Mouse (Mus musculus) ES-Bruce4 (cell line): ENCODE results near the gene Rnf169. TPM values are rescaled to one million over a fixed set of nuclear protein-coding genes. Genes with fewer than 3 reads are reported as not detected.
"Not testable (repeated sequence)": the region's sequence is repeated elsewhere in the genome, so short reads cannot be mapped to it uniquely, and the experiment has no call there.

ENCODE experiments used
- H3K27ac ChIP-seq: 2 replicates; pipeline ENCODE4 v1.5.1; 2012; ENCODE audit warnings: low read length, inconsistent platforms; ENCODE audit not compliant: insufficient read depth
- H3K27me3 ChIP-seq: 2 replicates; pipeline ENCODE4 v1.6.1; 2012; ENCODE audit warnings: mild to moderate bottlenecking, low read length, inconsistent platforms; ENCODE audit not compliant: control insufficient read depth, poor library complexity, insufficient read depth, severe bottlenecking
- H3K36me3 ChIP-seq: 2 replicates; pipeline ENCODE4 v1.6.1; 2012; ENCODE audit warnings: inconsistent platforms, mild to moderate bottlenecking, low read length, moderate library complexity; ENCODE audit not compliant: control insufficient read depth, poor library complexity, insufficient read depth, severe bottlenecking
- H3K4me1 ChIP-seq: one replicate; pipeline ENCODE4 v1.8.1; 2011; ENCODE audit warnings: low read length; ENCODE audit not compliant: control insufficient read depth, insufficient read depth
- H3K4me3 ChIP-seq: 2 replicates; pipeline ENCODE4 v1.5.1; 2011; ENCODE audit warnings: low read depth, mild to moderate bottlenecking, low read length
- H3K9ac ChIP-seq: 2 replicates; pipeline ENCODE4 v1.6.1; 2012; ENCODE audit warnings: low read depth, mild to moderate bottlenecking, inconsistent platforms; ENCODE audit not compliant: poor library complexity, severe bottlenecking
- H3K9me3 ChIP-seq: replicated peaks from 2 replicates; pipeline ENCODE4 v1.6.1; 2012; ENCODE audit warnings: mild to moderate bottlenecking, low read length, inconsistent platforms; ENCODE audit not compliant: control insufficient read depth, poor library complexity, insufficient read depth, severe bottlenecking
- CTCF ChIP-seq: IDR thresholded peaks from one replicate; pipeline ENCODE4 v1.8.1; 2011; ENCODE audit warnings: low read depth, low read length
- EP300 ChIP-seq: IDR thresholded peaks from 2 replicates; pipeline ENCODE4 v1.6.1; 2011; ENCODE audit warnings: low read depth, low read length; ENCODE audit not compliant: insufficient read depth
- POLR2A ChIP-seq: IDR thresholded peaks from one replicate; pipeline ENCODE4 v1.8.1; 2011; ENCODE audit warnings: low read length; ENCODE audit not compliant: insufficient read depth
- polyA plus RNA-seq: library from polyadenylated mRNA; stranded (reverse); fragments of >200 nt; gene quantifications from 2 replicates; pipeline ENCODE4 v1.2.4, GENCODE M21; 2011; ENCODE audit warnings: low read depth; ENCODE audit not compliant: missing spikeins, insufficient read depth, insufficient read length

The Rnf169 gene
- polyA plus RNA-seq, 1 experiment, result 56.4 TPM

DNA sequence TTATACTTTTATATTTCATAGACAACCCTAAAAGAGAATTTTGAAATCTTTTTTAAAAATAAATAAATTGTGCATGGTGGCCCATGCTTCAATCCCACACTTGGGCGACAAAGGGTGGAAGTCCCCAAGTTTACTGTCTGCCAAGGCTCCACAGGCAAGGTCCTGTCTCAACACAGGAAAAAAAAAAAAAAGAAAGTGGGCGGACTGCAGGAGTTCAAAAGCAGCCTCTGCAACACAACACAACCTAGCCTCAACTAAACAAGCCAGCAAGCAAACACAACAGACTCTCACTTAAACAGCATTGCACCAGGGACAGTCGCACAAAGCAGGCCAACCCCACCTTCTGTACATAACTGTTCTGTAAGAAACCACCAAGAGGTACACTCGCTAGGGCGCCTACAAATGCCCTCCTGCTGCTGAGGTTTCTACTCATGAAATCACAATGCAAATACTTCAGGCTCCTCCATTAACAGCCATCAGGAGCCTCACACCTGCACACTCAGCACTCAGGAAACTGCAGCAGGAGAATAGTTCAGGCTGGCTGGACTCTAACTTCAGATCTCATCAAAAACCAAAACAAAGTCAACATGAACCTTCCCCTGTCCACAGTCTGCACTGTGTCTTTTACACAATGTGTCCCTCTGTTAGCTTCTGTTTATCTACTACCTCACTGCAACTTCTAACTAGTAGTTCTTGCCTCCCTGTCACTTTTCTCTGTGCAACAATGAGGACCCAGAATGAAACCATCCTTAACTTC is 4.3 kb downstream of the Rnf169 start:
- no peak overlapping the region for H3K9ac ChIP-seq
- no peak overlapping the region for H3K27ac ChIP-seq
- no peaks in the 10 kb centered on the region for H3K27me3 ChIP-seq
- H3K9me3 ChIP-seq, result peaks cover 4% of the 10 kb centered on the region
- no peak overlapping the region for H3K4me3 ChIP-seq
- no peak for TF ChIP-seq POLR2A
- TF ChIP-seq EP300, result no peak
- no peak for TF ChIP-seq CTCF
- H3K4me1 ChIP-seq, result no peaks in the 10 kb centered on the region
- peaks cover 2% of the 10 kb centered on the region; the same call in 1 of the 2 replicates for H3K36me3 ChIP-seq

DNA sequence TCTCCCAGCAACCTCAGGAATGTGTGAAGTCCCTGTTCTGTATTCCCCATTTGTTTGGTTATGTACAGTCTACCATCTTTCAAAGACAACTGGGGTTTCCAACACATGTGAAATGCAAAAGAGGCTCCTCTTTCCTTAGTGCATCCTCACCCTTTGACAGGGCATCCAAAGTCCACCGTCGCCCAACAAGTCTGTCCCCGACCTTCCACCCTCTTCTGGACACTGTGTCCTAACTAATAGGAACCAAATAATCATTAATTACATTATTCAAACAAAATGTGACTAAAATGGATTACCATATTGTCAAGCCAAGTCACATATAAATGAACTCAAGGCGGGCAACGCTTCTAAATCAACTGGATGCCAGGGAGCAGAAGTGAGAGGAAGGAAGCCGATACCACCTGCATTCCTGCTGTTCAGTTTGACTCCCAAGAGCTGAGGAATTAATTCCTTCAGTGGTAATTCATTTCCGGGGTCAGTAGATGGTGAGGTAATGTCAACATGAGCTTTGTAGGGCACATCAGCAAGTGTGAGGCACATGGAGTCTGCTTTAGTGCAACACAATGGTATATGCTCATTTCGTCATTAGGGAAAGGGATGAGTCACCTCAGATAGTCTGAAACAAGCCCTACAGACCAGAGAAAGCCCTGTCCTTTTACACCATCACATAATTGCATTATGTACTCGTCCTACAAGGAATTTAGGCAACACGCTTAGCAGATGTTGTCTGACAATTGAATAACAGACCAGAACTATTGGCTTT is 5.9 kb downstream of the Rnf169 start:
- TF ChIP-seq CTCF, result no peak
- no peak for TF ChIP-seq EP300
- TF ChIP-seq POLR2A, result no peak
- no peak overlapping the region for H3K4me3 ChIP-seq
- peaks cover 2% of the 10 kb centered on the region; the same call in 1 of the 2 replicates for H3K36me3 ChIP-seq
- H3K4me1 ChIP-seq, result no peaks in the 10 kb centered on the region
- H3K9ac ChIP-seq, result no peak overlapping the region
- no peaks in the 10 kb centered on the region for H3K27me3 ChIP-seq
- H3K9me3 ChIP-seq, result peaks cover 4% of the 10 kb centered on the region
- no peak overlapping the region for H3K27ac ChIP-seq

DNA sequence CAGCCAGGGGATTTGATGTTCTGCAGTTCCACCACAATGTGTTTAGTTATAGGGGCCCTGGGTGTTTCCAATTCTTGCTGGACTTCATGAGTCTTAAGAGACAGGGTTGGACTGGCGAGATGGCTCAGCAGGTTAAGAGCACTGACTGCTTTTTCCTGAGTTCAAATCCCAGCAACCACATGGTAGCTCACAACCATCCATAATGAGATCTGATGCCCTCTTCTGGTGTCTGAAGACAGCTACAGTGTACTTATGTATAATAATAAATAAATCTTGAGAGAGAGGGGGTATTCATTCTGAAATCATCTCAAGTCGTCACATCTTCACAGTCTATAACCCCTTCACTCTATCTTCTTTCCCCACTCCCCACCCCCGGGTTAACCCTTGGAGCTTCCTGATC is 7.3 kb downstream of the Rnf169 start:
- not testable (repeated sequence) for H3K36me3 ChIP-seq, H3K9me3 ChIP-seq, H3K9ac ChIP-seq, H3K27ac ChIP-seq, H3K4me3 ChIP-seq, H3K27me3 ChIP-seq, H3K4me1 ChIP-seq

DNA sequence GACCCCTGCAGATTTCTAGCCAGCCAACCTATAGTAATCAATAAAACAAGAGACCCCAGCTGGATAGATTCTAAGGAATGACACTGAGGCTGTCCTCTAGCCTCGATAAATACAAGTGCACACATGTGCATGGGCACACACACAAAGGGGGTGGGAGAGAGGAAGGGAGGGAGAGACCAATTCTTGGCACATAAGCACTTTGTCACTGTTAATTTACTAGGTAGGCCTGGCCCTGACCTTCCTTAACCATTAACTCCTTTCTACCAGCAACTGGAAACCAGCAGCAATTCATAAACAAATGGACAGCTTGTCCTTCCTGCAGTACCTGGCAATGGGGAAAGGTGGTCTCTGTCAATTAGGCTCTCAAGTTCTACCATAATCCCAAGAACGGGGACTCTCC is 8.3 kb downstream of the Rnf169 start:
- no peak overlapping the region for H3K9ac ChIP-seq
- peaks cover 1% of the 10 kb centered on the region for H3K9me3 ChIP-seq
- H3K4me3 ChIP-seq, result no peak overlapping the region
- TF ChIP-seq POLR2A (no peak), CTCF (no peak), EP300 (no peak)
- H3K36me3 ChIP-seq, result peaks cover 2% of the 10 kb centered on the region; the same call in 1 of the 2 replicates
- H3K27ac ChIP-seq, result no peak overlapping the region
- H3K4me1 ChIP-seq, result no peaks in the 10 kb centered on the region
- H3K27me3 ChIP-seq, result no peaks in the 10 kb centered on the region

DNA sequence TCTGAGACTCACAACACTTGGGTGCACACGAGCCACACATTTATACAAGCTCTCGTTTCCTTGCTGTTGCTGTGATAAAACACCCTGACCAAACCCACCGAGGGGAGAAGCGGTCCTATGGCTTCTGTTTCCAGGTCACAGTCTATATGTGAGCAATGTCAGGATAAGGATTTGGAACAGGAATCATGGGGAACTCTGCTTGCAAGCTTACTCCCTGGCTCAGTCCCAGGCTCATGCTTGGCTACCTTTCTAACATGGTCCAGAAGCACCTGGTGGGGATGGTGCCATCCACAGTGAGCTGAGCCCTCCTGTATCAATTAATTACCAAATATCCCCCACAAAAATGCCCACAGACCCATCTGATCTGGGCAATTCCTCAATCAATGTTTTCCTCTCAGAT is 11.1 kb downstream of the Rnf169 start:
- Histone ChIP-seq H3K36me3 (no peaks in the 10 kb centered on the region), H3K4me1 (peaks cover 2% of the 10 kb centered on the region), H3K4me3 (no peak overlapping the region), H3K9me3 (no peaks in the 10 kb centered on the region), H3K9ac (no peak overlapping the region), H3K27ac (no peak overlapping the region), H3K27me3 (no peaks in the 10 kb centered on the region)
- TF ChIP-seq EP300 (no peak), POLR2A (no peak), CTCF (no peak)

DNA sequence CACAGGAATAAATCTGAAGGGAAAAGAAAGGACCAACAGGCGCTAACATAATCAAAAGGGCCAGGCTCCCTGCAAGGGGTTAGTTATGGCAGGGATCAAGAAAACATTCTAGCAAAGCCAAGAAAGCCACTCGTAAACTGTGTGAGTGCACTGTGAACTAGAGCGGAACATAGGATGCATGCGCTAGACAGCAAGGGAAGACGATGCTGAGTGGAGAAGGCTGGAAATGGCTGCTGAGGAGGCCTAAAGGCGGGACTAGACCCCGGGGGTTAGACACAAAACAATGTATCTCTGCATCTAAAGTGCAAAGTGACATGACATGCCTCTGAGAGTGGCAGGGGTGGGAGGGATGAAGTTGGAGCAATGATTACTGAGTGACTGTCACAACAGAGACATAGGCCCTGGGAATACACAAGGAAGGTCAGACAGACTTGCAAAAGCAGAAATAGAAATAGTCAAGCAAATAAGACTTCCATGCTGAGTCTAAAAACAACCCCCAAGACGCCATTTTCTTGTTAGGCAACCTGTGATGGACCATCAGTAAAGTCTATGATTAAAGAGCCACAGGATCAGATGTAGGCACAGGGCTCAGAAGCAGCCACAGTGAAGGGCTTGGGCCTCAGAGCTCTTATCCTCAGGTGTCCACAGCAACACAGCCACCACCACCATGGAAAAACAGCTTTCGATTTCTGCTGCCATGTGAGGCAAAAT is 14.1 kb downstream of the Rnf169 start:
- no peaks in the 10 kb centered on the region for H3K27me3 ChIP-seq
- H3K9ac ChIP-seq, result no peak overlapping the region
- H3K27ac ChIP-seq, result no peak overlapping the region
- no peak for TF ChIP-seq CTCF
- no peak for TF ChIP-seq EP300
- TF ChIP-seq POLR2A, result no peak
- H3K4me3 ChIP-seq, result no peak overlapping the region
- H3K36me3 ChIP-seq, result no peaks in the 10 kb centered on the region
- H3K9me3 ChIP-seq, result no peaks in the 10 kb centered on the region
- H3K4me1 ChIP-seq, result peaks cover 3% of the 10 kb centered on the region
